Mouse (Mus musculus): ENCODE measurements around the gene Csrp3.

- TF ChIP-seq CTCF (IDR thresholded peaks at IDR 0.05; ENCODE audit: low read depth, low read length) (no peak), GATA1 (IDR thresholded peaks at IDR 0.05; ENCODE audit: borderline replicate concordance, low read length) (no peak), TAL1 (conservative IDR thresholded peaks at IDR 0.05; ENCODE audit: low read depth, low read length) (no peak), POLR2AphosphoS5 (IDR thresholded peaks at IDR 0.05; ENCODE audit: insufficient replicate concordance, low read depth, low read length) (no peak), GATA2 (IDR thresholded peaks at IDR 0.05; ENCODE audit: borderline replicate concordance, low read depth, low read length) (no peak)
Observed at GRCm38 (mm10) chr7:48858257-48858656, 10.4 kb upstream of the Csrp3 start.
